Mouse (Mus musculus) stomach, postnatal 0 days (tissue): ENCODE results near the gene Kcnma1.

Source experiments
- CTCF ChIP-seq: IDR thresholded peaks from 2 replicates; pipeline ENCODE4 v1.5.1; 2016; ENCODE audit warnings: antibody characterized with exemption, low read depth, mild to moderate bottlenecking, moderate library complexity
- EP300 ChIP-seq: optimal IDR thresholded peaks from 2 replicates; pipeline ENCODE3; 2016; ENCODE audit warnings: antibody characterized with exemption

DNA sequence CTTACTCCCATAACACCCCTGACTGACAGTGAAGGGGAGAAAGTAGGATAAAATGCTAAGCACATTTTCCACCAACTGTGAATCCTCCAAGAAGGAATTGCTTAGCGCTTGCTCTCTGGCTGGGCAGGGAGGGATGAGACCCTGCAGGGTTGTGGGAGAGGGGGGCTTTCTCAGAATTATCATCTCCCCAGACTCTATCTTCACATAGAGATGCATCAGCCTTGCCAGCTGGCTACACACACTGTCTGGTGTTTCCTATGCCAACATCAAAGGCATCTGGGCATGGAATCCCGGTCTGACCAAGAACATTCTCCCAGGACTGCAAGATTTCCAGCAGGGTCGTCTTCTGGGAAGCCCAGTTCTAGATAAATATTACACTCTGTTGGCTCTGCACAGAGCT lies 91.5 kb downstream of the Kcnma1 start:
- TF ChIP-seq EP300 (no peak), CTCF (no peak)
